Mouse (Mus musculus): Measurements from ENCODE around the gene Lrcol1.

Gene Lrcol1

GRCm38 (mm10) chr5:110344524-110344923 lies at the start of gene Lrcol1:
TSS of gene Lrcol1 (plus strand) at chr5:110344730.
- no peak for DNase-seq (ENCODE audit: low spot score in 2 of 2)

GRCm38 (mm10) chr5:110296637-110297036 lies 47.9 kb upstream of the Lrcol1 start:
- DNase-seq (ENCODE audit: low spot score in 2 of 2): no peak

GRCm38 (mm10) chr5:110300591-110300990 lies 43.9 kb upstream of the Lrcol1 start:
- no peak for DNase-seq (ENCODE audit: low spot score in 2 of 2)

GRCm38 (mm10) chr5:110308861-110309260 lies 35.7 kb upstream of the Lrcol1 start:
- DNase-seq (ENCODE audit: low spot score in 2 of 2): no peak

GRCm38 (mm10) chr5:110313127-110313526 lies 31.4 kb upstream of the Lrcol1 start:
- no peak for DNase-seq (ENCODE audit: low spot score in 2 of 2)

GRCm38 (mm10) chr5:110330508-110330907 lies 14.0 kb upstream of the Lrcol1 start:
- DNase-seq (ENCODE audit: low spot score in 2 of 2): no peak

- DNase-seq (ENCODE audit: low spot score in 2 of 2): no peak
These were observed 5.7 kb upstream of the Lrcol1 start for GRCm38 (mm10) chr5:110338792-110339191.

- DNase-seq (ENCODE audit: low spot score in 2 of 2): no peak
These were observed 1.8 kb upstream of the Lrcol1 start, which contains the start of gene P2rx2 for GRCm38 (mm10) chr5:110342648-110343284. TSS of gene P2rx2 (minus strand) at chr5:110343212.

- DNase-seq (ENCODE audit: low spot score in 2 of 2): no peak
These were observed 1.0 kb downstream of the Lrcol1 start for GRCm38 (mm10) chr5:110345553-110345952.

GRCm38 (mm10) chr5:110347006-110347405 lies 2.5 kb downstream of the Lrcol1 start:
- no peak for DNase-seq (ENCODE audit: low spot score in 2 of 2)

GRCm38 (mm10) chr5:110354716-110355115 lies 10.2 kb downstream of the Lrcol1 start:
- DNase-seq (ENCODE audit: low spot score in 2 of 2): peak in 1 of 2 experiments; percentile 25

- peak; percentile 86 to 88 for DNase-seq (ENCODE audit: low spot score in 2 of 2)
These were observed 13.1 kb downstream of the Lrcol1 start for GRCm38 (mm10) chr5:110357531-110358179.

GRCm38 (mm10) chr5:110361465-110361864 lies 16.9 kb downstream of the Lrcol1 start:
- DNase-seq (ENCODE audit: low spot score in 2 of 2): no peak

- no peak for DNase-seq (ENCODE audit: low spot score in 2 of 2)
These were observed 18.3 kb downstream of the Lrcol1 start for GRCm38 (mm10) chr5:110362813-110363178.

- DNase-seq (ENCODE audit: low spot score in 2 of 2): peak; percentile 69 to 81
These were observed 18.8 kb downstream of the Lrcol1 start for GRCm38 (mm10) chr5:110363179-110363821.

- peak in 1 of 2 experiments; percentile 26 for DNase-seq (ENCODE audit: low spot score in 2 of 2)
These were observed 19.5 kb downstream of the Lrcol1 start for GRCm38 (mm10) chr5:110363822-110364545.

- peak; percentile 72 to 75 for DNase-seq (ENCODE audit: low spot score in 2 of 2)
These were observed 32.4 kb downstream of the Lrcol1 start for GRCm38 (mm10) chr5:110376802-110377433.

- no peak for DNase-seq (ENCODE audit: low spot score in 2 of 2)
These were observed 33.7 kb downstream of the Lrcol1 start for GRCm38 (mm10) chr5:110378181-110378583.

GRCm38 (mm10) chr5:110379086-110379485 lies 34.6 kb downstream of the Lrcol1 start:
- DNase-seq (ENCODE audit: low spot score in 2 of 2): no peak

- DNase-seq (ENCODE audit: low spot score in 2 of 2): no peak
These were observed 35.3 kb downstream of the Lrcol1 start for GRCm38 (mm10) chr5:110379823-110380222.

- no peak for DNase-seq (ENCODE audit: low spot score in 2 of 2)
These were observed 40.0 kb downstream of the Lrcol1 start for GRCm38 (mm10) chr5:110384491-110384890.

- no peak for DNase-seq (ENCODE audit: low spot score in 2 of 2)
These were observed 40.7 kb downstream of the Lrcol1 start for GRCm38 (mm10) chr5:110385263-110385662.

Data from frontal cortex, postnatal 36 days (tissue).